Mouse (Mus musculus) limb, embryonic 14.5 days (tissue): ENCODE measurements around the gene Gm10277. TPM values are rescaled to one million over a fixed set of nuclear protein-coding genes. Genes with fewer than 3 reads are reported as not detected.

Experiments used
- ATAC-seq: fragments of 200-750 bp; cut with Nextera tagmentation; 2 replicates; pipeline ENCODE4 v1.8.0; 2017; ENCODE audit warnings: low read depth, moderate number of reproducible peaks, moderate TSS enrichment; ENCODE audit not compliant: low FRiP score
- DNase-seq: peaks from one replicate; pipeline ENCODE4 v3.0.0-alpha.2; 2015; ENCODE audit warnings: low spot score
- H3K27ac ChIP-seq: fragments of 300-500 bp; sonication (generic); replicated peaks from 2 replicates; pipeline ENCODE4 v1.5.1; 2014; ENCODE audit warnings: low read depth, mild to moderate bottlenecking, low read length, moderate library complexity, mixed read lengths
- H3K27me3 ChIP-seq: fragments of 300-500 bp; sonication (generic); 2 replicates; pipeline ENCODE4 v1.6.1; 2014; ENCODE audit warnings: low read length, mixed read lengths; ENCODE audit not compliant: control insufficient read depth, insufficient read depth
- H3K36me3 ChIP-seq: fragments of 300-500 bp; sonication (generic); 2 replicates; pipeline ENCODE4 v1.6.1; 2014; ENCODE audit warnings: mild to moderate bottlenecking, low read length, moderate library complexity, mixed read lengths; ENCODE audit not compliant: control insufficient read depth, insufficient read depth
- H3K4me1 ChIP-seq: fragments of 300-500 bp; sonication (generic); 2 replicates; pipeline ENCODE4 v1.6.1; 2014; ENCODE audit warnings: antibody characterized with exemption, low read length, mixed read lengths; ENCODE audit not compliant: control insufficient read depth, insufficient read depth
- H3K4me2 ChIP-seq: fragments of 300-500 bp; sonication (generic); replicated peaks from 2 replicates; pipeline ENCODE4 v1.6.1; 2014; ENCODE audit warnings: low read depth, mild to moderate bottlenecking, low read length, moderate library complexity; ENCODE audit not compliant: severe bottlenecking
- H3K4me3 ChIP-seq: fragments of 300-500 bp; sonication (generic); replicated peaks from 2 replicates; pipeline ENCODE4 v1.5.1; 2014; ENCODE audit warnings: low read length
- H3K9ac ChIP-seq: fragments of 300-500 bp; sonication (generic); 2 replicates; pipeline ENCODE4 v1.6.1; 2014; ENCODE audit warnings: mild to moderate bottlenecking, low read depth, low read length, moderate library complexity; ENCODE audit not compliant: severe bottlenecking
- H3K9me3 ChIP-seq: fragments of 300-500 bp; sonication (generic); 2 replicates; pipeline ENCODE4 v1.6.1; 2016; ENCODE audit warnings: low read length; ENCODE audit not compliant: control insufficient read depth
- POLR2A ChIP-seq: fragments of 200-500 bp; IDR thresholded peaks from 2 replicates; pipeline ENCODE4 v1.8.0; 2012; ENCODE audit warnings: inconsistent platforms, mild to moderate bottlenecking, moderate library complexity, borderline replicate concordance; ENCODE audit not compliant: insufficient read depth, insufficient read length; ENCODE audit errors: extremely low read depth
- WGBS: fragments of 180-500 bp; shearing (Covaris S2); extraction: QIAGEN DNeasy Blood & Tissue Kit; methylation state at CpG from one replicate; pipeline ENCODE4 v1.1.7; 2014; 5-methylcytosine and 5-hydroxymethylcytosine counted together
- polyA plus RNA-seq, 2 experiments: library from polyadenylated mRNA; depleted of rRNA in 1 of 2; stranded (reverse) in 1 of 2; unstranded in 1 of 2; fragments of >200 nt; fragmentation: Nextera tagmentation in 1 of 2; extraction: Ambion mirVana in 1 of 2; gene quantifications; 2 replicates each; pipeline versions ENCODE4 v1.2.1 to v1.2.3; 2012 to 2014

Gene Gm10277
- polyA plus RNA-seq, 2 experiments = 0.89 TPM; not detected in 1

GRCm38 (mm10) chr11:77782104-77782815 is 5.3 kb downstream of the Gm10277 start:
- no peak for DNase-seq
- no peak for TF ChIP-seq POLR2A
- Histone ChIP-seq H3K27me3 (no peaks in the 10 kb centered on the region), H3K9me3 (no peaks in the 10 kb centered on the region), H3K36me3 (peaks cover 17% of the 10 kb centered on the region), H3K9ac (no peak overlapping the region), H3K4me2 (no peak overlapping the region), H3K4me1 (peaks cover 33% of the 10 kb centered on the region), H3K4me3 (no peak overlapping the region), H3K27ac (no peak overlapping the region)
- ATAC-seq = no peak
- 81% methylated on average over 7 of the region's 7 CpGs for WGBS

- H3K9ac ChIP-seq = no peak overlapping the region
- no peak overlapping the region for H3K4me3 ChIP-seq
- DNase-seq (no peak), ATAC-seq (no peak)
- H3K27me3 ChIP-seq = no peaks in the 10 kb centered on the region
- H3K36me3 ChIP-seq = peaks cover 19% of the 10 kb centered on the region
- WGBS = 81% methylated on average over 7 of the region's 7 CpGs
- no peaks in the 10 kb centered on the region for H3K9me3 ChIP-seq
- no peak for TF ChIP-seq POLR2A
- no peak overlapping the region for H3K27ac ChIP-seq
- H3K4me1 ChIP-seq = peaks cover 29% of the 10 kb centered on the region
- H3K4me2 ChIP-seq = no peak overlapping the region
Measured at GRCm38 (mm10) chr11:77781088-77781487, 6.5 kb downstream of the Gm10277 start.

- Histone ChIP-seq H3K27ac (no peak overlapping the region), H3K4me3 (no peak overlapping the region), H3K9ac (no peak overlapping the region), H3K4me1 (peaks cover 14% of the 10 kb centered on the region), H3K27me3 (no peaks in the 10 kb centered on the region), H3K9me3 (no peaks in the 10 kb centered on the region), H3K4me2 (no peak overlapping the region), H3K36me3 (peaks cover 19% of the 10 kb centered on the region)
- ATAC-seq (no peak), DNase-seq (no peak)
- 82% methylated on average over 1 of the region's 1 CpGs for WGBS
- no peak for TF ChIP-seq POLR2A
Measured at GRCm38 (mm10) chr11:77779240-77779639, 8.3 kb downstream of the Gm10277 start.

GRCm38 (mm10) chr11:77777937-77778336 is 9.6 kb downstream of the Gm10277 start:
- Histone ChIP-seq H3K27ac (no peak overlapping the region), H3K4me1 (peaks cover 4% of the 10 kb centered on the region; the same call in 1 of the 2 replicates), H3K4me2 (no peak overlapping the region), H3K27me3 (no peaks in the 10 kb centered on the region), H3K4me3 (no peak overlapping the region), H3K9ac (no peak overlapping the region), H3K9me3 (no peaks in the 10 kb centered on the region), H3K36me3 (peaks cover 19% of the 10 kb centered on the region)
- no peak for DNase-seq
- TF ChIP-seq POLR2A = no peak
- ATAC-seq = no peak
- WGBS = 92% methylated on average over 17 of the region's 17 CpGs

- no peak for TF ChIP-seq POLR2A
- DNase-seq (no peak), ATAC-seq (no peak)
- H3K27me3 ChIP-seq = no peaks in the 10 kb centered on the region
- WGBS = 91% methylated on average over 17 of the region's 17 CpGs
- no peak overlapping the region for H3K27ac ChIP-seq
- no peak overlapping the region for H3K4me3 ChIP-seq
- H3K4me2 ChIP-seq = no peak overlapping the region
- peaks cover 3% of the 10 kb centered on the region; the same call in 1 of the 2 replicates for H3K4me1 ChIP-seq
- no peak overlapping the region for H3K9ac ChIP-seq
- peaks cover 19% of the 10 kb centered on the region for H3K36me3 ChIP-seq
- H3K9me3 ChIP-seq = no peaks in the 10 kb centered on the region
Measured at GRCm38 (mm10) chr11:77777436-77777835, 10.1 kb downstream of the Gm10277 start.
